Comparison of ENCODE assay signal across 32 mouse cellular contexts in the genomic region with DNA sequence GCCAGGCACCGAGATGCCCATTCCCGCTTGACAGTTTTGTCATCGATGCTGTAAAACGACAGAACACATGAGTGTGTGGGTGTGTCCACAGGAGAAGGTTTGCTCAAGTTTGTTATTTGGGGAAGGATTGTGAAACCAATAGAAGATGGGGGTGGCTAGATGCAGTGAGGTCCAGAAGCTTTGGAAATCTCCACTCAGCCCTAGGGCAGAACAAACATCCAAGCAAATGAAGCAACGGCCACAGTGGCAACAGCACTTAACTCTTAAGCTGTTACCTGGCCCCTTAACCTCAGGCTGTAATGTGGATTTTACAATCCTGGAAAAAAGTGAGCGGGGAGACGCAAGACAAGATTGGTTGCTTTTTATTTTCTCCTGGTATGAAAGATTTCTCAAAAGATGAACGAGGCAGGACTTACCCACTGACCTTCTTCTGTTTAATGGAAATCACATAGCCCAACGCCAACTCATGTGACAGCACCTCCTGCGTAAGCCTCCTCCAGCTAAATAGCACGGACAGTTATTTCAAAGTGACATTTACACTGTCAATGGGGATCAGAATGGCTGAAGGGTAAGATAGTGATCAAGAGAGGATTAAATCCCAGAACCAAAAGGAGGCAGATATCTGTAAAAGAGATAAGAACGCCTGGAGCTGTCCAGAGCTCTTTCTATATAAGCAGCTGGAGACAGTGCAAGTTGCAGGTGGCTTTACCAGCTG.
A peak's percentile ranks its signal among the peaks of the same experiment; 100 is the strongest.
DNase-seq lines count a peak whose midpoint lies in the region; ATAC-seq and TF ChIP-seq lines count a peak whose summit lies in the region.
"Had no signal": no experiment of that assay in that cellular context is flagged by ENCODE, and none has a peak within 500 bp of the region (broad histone marks: within the 10 kb centered on the region; RNA-seq: fewer than 3 reads in every experiment).

No protein-coding gene starts in this region.

- no peaks in the 10 kb centered on the region for H3K4me1 ChIP-seq in liver, adult 2 months (ENCODE audit: control insufficient read depth, insufficient read depth, low read length)
- H3K4me1 ChIP-seq in forebrain, postnatal 0 days (ENCODE audit: insufficient read depth) = no peaks in the 10 kb centered on the region
- H3K4me1 ChIP-seq: heart, embryonic 10.5 days; heart, embryonic 15.5 days; intestine, embryonic 15.5 days; lung, embryonic 15.5 days; neural tube, embryonic 12.5 days had no signal

- DNase-seq in liver, adult 2 months (ENCODE audit: extremely low read depth, low read depth, low spot score) = peak; percentile 75
- DNase-seq in liver (no peak), adipocyte (ENCODE audit: low spot score) (peak; percentile 44)
- DNase-seq in gonadal fat pad, adult 2 months (ENCODE audit: low read depth) = peak; percentile 90
- peak; percentile 4 for DNase-seq in lung, postnatal 14 days
- DNase-seq in adrenal gland, postnatal 4 days (ENCODE audit: low spot score in 2 of 2) = no peak
- DNase-seq in cerebellum, postnatal 10 days = no peak
- DNase-seq in forebrain, postnatal 0 days = no peak
- DNase-seq: adrenal gland, adult 2 months; adrenal gland, postnatal 36 days; cerebellum, adult 9-10 months; gastrocnemius, postnatal 14 days; heart, adult 11 months; kidney, postnatal 25 days; thymus, adult 2 months; thymus, postnatal 36 days had no signal

- H3K36me3 ChIP-seq in liver, adult 2 months (ENCODE audit: control insufficient read depth, insufficient read depth, low read length) = no peaks in the 10 kb centered on the region
- H3K36me3 ChIP-seq in forebrain, postnatal 0 days (ENCODE audit: insufficient read depth) = no peaks in the 10 kb centered on the region
- H3K36me3 ChIP-seq: embryonic facial prominence, embryonic 13.5 days; forebrain, embryonic 12.5 days; heart, embryonic 10.5 days; heart, embryonic 15.5 days; hindbrain, embryonic 12.5 days; intestine, embryonic 15.5 days; kidney, embryonic 15.5 days; limb, embryonic 10.5 days; limb, embryonic 15.5 days; lung, embryonic 15.5 days; neural tube, embryonic 12.5 days had no signal

- TF ChIP-seq POLR2A in liver, adult 2 months (IDR thresholded peaks at IDR 0.05; ENCODE audit: extremely low read depth, insufficient read depth, low read length) = no peak

- WGBS in liver, adult 2 months = 50% methylated on average over 12 of the region's 12 CpGs
- 90% methylated on average over 12 of the region's 12 CpGs for WGBS in forebrain, postnatal 0 days

- no peak for ATAC-seq in forebrain, postnatal 0 days
- ATAC-seq: CD4-positive, CD25-positive, alpha-beta regulatory T cell, adult 4 months; hindbrain, postnatal 0 days; intestine, embryonic 15.5 days; midbrain, embryonic 16.5 days had no signal

- TF ChIP-seq CTCF in liver, adult 2 months (IDR thresholded peaks at IDR 0.05; ENCODE audit: low read depth, low read length) = no peak
- no peak for TF ChIP-seq CTCF in forebrain, postnatal 0 days (IDR thresholded peaks at IDR 0.05; ENCODE audit: low read depth)

- no peak overlapping the region for H3K27ac ChIP-seq in liver, adult 2 months (replicated peaks; ENCODE audit: insufficient read depth, low read depth, low read length)
- no peak overlapping the region for H3K27ac ChIP-seq in forebrain, postnatal 0 days (ENCODE audit: low read depth, low read length)
- H3K27ac ChIP-seq: embryonic facial prominence, embryonic 13.5 days; forebrain, embryonic 12.5 days; heart, embryonic 10.5 days; heart, embryonic 15.5 days; hindbrain, embryonic 12.5 days; hindbrain, postnatal 0 days; intestine, embryonic 15.5 days; kidney, embryonic 15.5 days; limb, embryonic 10.5 days; limb, embryonic 15.5 days; lung, embryonic 15.5 days; neural tube, embryonic 12.5 days had no signal

- H3K9ac ChIP-seq in liver, adult 2 months (ENCODE audit: low read depth, low read length) = no peak overlapping the region
- no peak overlapping the region for H3K9ac ChIP-seq in forebrain, postnatal 0 days
- H3K9ac ChIP-seq: embryonic facial prominence, embryonic 13.5 days; forebrain, embryonic 12.5 days; heart, embryonic 15.5 days; hindbrain, embryonic 12.5 days; intestine, embryonic 15.5 days; kidney, embryonic 15.5 days; limb, embryonic 15.5 days; lung, embryonic 15.5 days; neural tube, embryonic 12.5 days had no signal

- no peaks in the 10 kb centered on the region for H3K79me2 ChIP-seq in liver, adult 2 months (ENCODE audit: control insufficient read depth, insufficient read depth, low read length)

- H3K4me2 ChIP-seq in forebrain, postnatal 0 days (ENCODE audit: low read depth) = no peak overlapping the region
- H3K4me2 ChIP-seq: embryonic facial prominence, embryonic 13.5 days; forebrain, embryonic 12.5 days; heart, embryonic 15.5 days; hindbrain, embryonic 12.5 days; intestine, embryonic 15.5 days; kidney, embryonic 15.5 days; limb, embryonic 15.5 days; lung, embryonic 15.5 days; midbrain, embryonic 11.5 days; neural tube, embryonic 12.5 days had no signal

- no peaks in the 10 kb centered on the region for H3K27me3 ChIP-seq in liver, adult 2 months (ENCODE audit: control insufficient read depth, insufficient read depth, low read length)
- no peaks in the 10 kb centered on the region for H3K27me3 ChIP-seq in forebrain, postnatal 0 days (ENCODE audit: insufficient read depth, low read length)
- H3K27me3 ChIP-seq: embryonic facial prominence, embryonic 13.5 days; heart, embryonic 15.5 days; hindbrain, embryonic 12.5 days; intestine, embryonic 15.5 days; kidney, embryonic 15.5 days; limb, embryonic 15.5 days; lung, embryonic 15.5 days; neural tube, embryonic 12.5 days had no signal

- no peak overlapping the region for H3K4me3 ChIP-seq in liver, adult 2 months (ENCODE audit: insufficient read depth, low read depth, low read length)
- no peak overlapping the region for H3K4me3 ChIP-seq in forebrain, postnatal 0 days (ENCODE audit: low read depth, low read length)
- H3K4me3 ChIP-seq: embryonic facial prominence, embryonic 13.5 days; forebrain, embryonic 12.5 days; heart, embryonic 10.5 days; heart, embryonic 15.5 days; hindbrain, embryonic 12.5 days; intestine, embryonic 15.5 days; kidney, embryonic 15.5 days; limb, embryonic 10.5 days; limb, embryonic 15.5 days; lung, embryonic 15.5 days; myocyte; neural tube, embryonic 12.5 days had no signal

- no peaks in the 10 kb centered on the region for H3K9me3 ChIP-seq in forebrain, postnatal 0 days (ENCODE audit: low read length)
- H3K9me3 ChIP-seq: embryonic facial prominence, embryonic 13.5 days; forebrain, embryonic 12.5 days; heart, embryonic 10.5 days; heart, embryonic 15.5 days; hindbrain, embryonic 12.5 days; intestine, embryonic 15.5 days; kidney, embryonic 15.5 days; limb, embryonic 10.5 days; limb, embryonic 15.5 days; lung, embryonic 15.5 days; neural tube, embryonic 12.5 days had no signal

Comparison
In these comparisons a context has a peak if more than half of its experiments do, and no peak if none do; other contexts are left out.
1. DNase-seq: peak in liver, adult 2 months (single experiment), adipocyte (single experiment), gonadal fat pad, adult 2 months (single experiment) and lung, postnatal 14 days (single experiment); none in liver (single experiment), adrenal gland, postnatal 4 days (0 of 2), cerebellum, postnatal 10 days (0 of 2) and forebrain, postnatal 0 days (single experiment).